Mouse (Mus musculus) lung, embryonic 16.5 days (tissue): ENCODE measurements around the gene Cd300a. TPM values are rescaled to one million over a fixed set of nuclear protein-coding genes. Genes with fewer than 3 reads are reported as not detected.

Experiments used
- ATAC-seq: fragments of 200-750 bp; cut with Nextera tagmentation; 2 replicates; pipeline ENCODE4 v1.8.0; 2017; ENCODE audit warnings: low read depth, mild to moderate bottlenecking, moderate library complexity
- H3K27ac ChIP-seq: fragments of 300-500 bp; sonication (generic); 2 replicates; pipeline ENCODE4 v1.5.1; 2014; ENCODE audit warnings: mild to moderate bottlenecking, control low read depth, low read length
- H3K27me3 ChIP-seq: fragments of 300-500 bp; sonication (generic); 2 replicates; pipeline ENCODE4 v1.6.1; 2014; ENCODE audit warnings: low read depth, low read length, mixed read lengths; ENCODE audit not compliant: control insufficient read depth, insufficient read depth
- H3K36me3 ChIP-seq: fragments of 300-500 bp; sonication (generic); 2 replicates; pipeline ENCODE4 v1.6.1; 2014; ENCODE audit warnings: low read length; ENCODE audit not compliant: control insufficient read depth, insufficient read depth
- H3K4me1 ChIP-seq: fragments of 300-500 bp; sonication (generic); replicated peaks from 2 replicates; pipeline ENCODE4 v1.6.1; 2014; ENCODE audit warnings: low read length, mixed read lengths; ENCODE audit not compliant: control insufficient read depth, insufficient read depth
- H3K4me2 ChIP-seq: fragments of 300-500 bp; sonication (generic); 2 replicates; pipeline ENCODE4 v1.6.1; 2014; ENCODE audit warnings: low read depth, low read length, control low read depth
- H3K4me3 ChIP-seq: fragments of 300-500 bp; sonication (generic); 2 replicates; pipeline ENCODE4 v1.5.1; 2014; ENCODE audit warnings: mild to moderate bottlenecking, low read length, control low read depth
- H3K9ac ChIP-seq: fragments of 300-500 bp; sonication (generic); 2 replicates; pipeline ENCODE4 v1.6.1; 2014; ENCODE audit warnings: low read length, control low read depth
- H3K9me3 ChIP-seq: fragments of 300-500 bp; sonication (generic); 2 replicates; pipeline ENCODE4 v1.6.1; 2016; ENCODE audit warnings: low read length; ENCODE audit not compliant: control insufficient read depth
- WGBS: fragments of 180-500 bp; shearing (Covaris S2); extraction: QIAGEN DNeasy Blood & Tissue Kit; methylation state at CpG from one replicate; pipeline ENCODE4 v1.1.7; 2014; 5-methylcytosine and 5-hydroxymethylcytosine counted together
- polyA plus RNA-seq: library from polyadenylated mRNA; unstranded; fragments of >200 nt; fragmentation: Nextera tagmentation; extraction: Ambion mirVana; gene quantifications from 2 replicates; pipeline ENCODE4 v1.2.1, GENCODE M21; 2015

Gene Cd300a
- polyA plus RNA-seq, 1 experiment from 2014 or later = 1.7 TPM

DNA sequence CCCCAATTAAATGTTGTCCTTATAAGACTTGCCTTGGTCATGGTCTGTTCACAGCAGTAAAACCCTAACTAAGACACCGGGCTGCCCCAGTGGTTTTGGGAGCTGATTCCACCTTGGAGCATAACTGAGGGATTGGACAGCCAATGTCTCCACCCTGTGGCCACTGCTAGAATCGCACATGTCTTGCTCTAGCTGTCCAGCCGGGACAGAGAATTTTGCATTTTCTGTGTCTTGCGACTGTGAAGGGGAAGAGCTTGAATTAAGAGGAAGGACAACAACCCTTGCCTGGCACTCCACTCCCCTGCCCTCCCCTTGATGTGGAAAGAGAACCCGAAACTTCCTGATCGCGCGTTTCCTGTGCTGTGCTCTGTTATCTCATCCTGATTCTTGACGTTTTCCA is 23.0 kb downstream of the Cd300a start:
- WGBS = 7% methylated on average over 9 of the region's 9 CpGs
- H3K4me1 ChIP-seq = no peaks in the 10 kb centered on the region

DNA sequence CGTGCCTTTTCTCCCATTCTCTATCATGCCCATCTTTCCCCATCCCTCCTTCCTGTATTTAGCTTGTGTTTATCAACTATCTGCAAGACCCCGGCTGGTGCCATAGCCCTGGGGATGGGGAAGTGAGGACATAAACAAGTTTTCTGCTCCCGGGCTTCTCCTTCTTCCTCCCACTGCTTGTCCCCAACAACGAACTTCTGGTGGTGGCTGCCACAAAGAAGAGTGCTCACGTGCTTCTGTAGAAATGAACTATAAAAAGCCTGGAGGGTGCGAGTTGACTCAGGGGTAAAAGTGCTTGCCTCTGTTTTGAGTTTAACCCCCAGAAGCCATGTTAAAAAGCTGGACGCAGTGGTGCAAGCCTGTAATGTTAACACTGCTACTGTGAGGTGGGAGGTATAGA is 25.1 kb downstream of the Cd300a start:
- H3K27me3 ChIP-seq = no peaks in the 10 kb centered on the region

More for the DNA sequence above, 23.0 kb downstream of the Cd300a start:
- Histone ChIP-seq H3K9me3 (no peaks in the 10 kb centered on the region), H3K4me3 (no peak overlapping the region), H3K36me3 (no peaks in the 10 kb centered on the region), H3K27me3 (no peaks in the 10 kb centered on the region), H3K27ac (no peak overlapping the region), H3K4me2 (no peak overlapping the region), H3K9ac (no peak overlapping the region)
- peak; percentile 67 for ATAC-seq

GRCm38 (mm10) chr11:114917120-114917519 is 27.3 kb downstream of the Cd300a start:
- Histone ChIP-seq H3K36me3 (no peaks in the 10 kb centered on the region), H3K4me2 (no peak overlapping the region), H3K27me3 (no peaks in the 10 kb centered on the region), H3K27ac (no peak overlapping the region), H3K9me3 (0 out of 2 replicates have a peak, but pooled peaks cover 2% of the 10 kb centered on the region), H3K4me1 (no peaks in the 10 kb centered on the region), H3K4me3 (no peak overlapping the region), H3K9ac (no peak overlapping the region)
- no peak for ATAC-seq
- 57% methylated on average over 6 of the region's 6 CpGs for WGBS

More for the DNA sequence above, 25.1 kb downstream of the Cd300a start:
- Histone ChIP-seq H3K9ac (no peak overlapping the region), H3K4me1 (no peaks in the 10 kb centered on the region), H3K9me3 (0 out of 2 replicates have a peak, but pooled peaks cover 2% of the 10 kb centered on the region), H3K4me3 (no peak overlapping the region), H3K4me2 (no peak overlapping the region), H3K36me3 (no peaks in the 10 kb centered on the region), H3K27ac (no peak overlapping the region)
- no peak for ATAC-seq
- WGBS = 21% methylated on average over 7 of the region's 7 CpGs

GRCm38 (mm10) chr11:114922439-114922838 is 32.6 kb downstream of the Cd300a start:
- no peaks in the 10 kb centered on the region for H3K27me3 ChIP-seq
- no peak for ATAC-seq
- peaks cover 4% of the 10 kb centered on the region; the same call in 1 of the 2 replicates for H3K9me3 ChIP-seq
- no peak overlapping the region for H3K9ac ChIP-seq
- H3K4me3 ChIP-seq = no peak overlapping the region
- no peak overlapping the region for H3K27ac ChIP-seq
- H3K4me1 ChIP-seq = no peaks in the 10 kb centered on the region
- H3K36me3 ChIP-seq = no peaks in the 10 kb centered on the region
- H3K4me2 ChIP-seq = no peak overlapping the region
- 77% methylated on average over 4 of the region's 4 CpGs for WGBS

DNA sequence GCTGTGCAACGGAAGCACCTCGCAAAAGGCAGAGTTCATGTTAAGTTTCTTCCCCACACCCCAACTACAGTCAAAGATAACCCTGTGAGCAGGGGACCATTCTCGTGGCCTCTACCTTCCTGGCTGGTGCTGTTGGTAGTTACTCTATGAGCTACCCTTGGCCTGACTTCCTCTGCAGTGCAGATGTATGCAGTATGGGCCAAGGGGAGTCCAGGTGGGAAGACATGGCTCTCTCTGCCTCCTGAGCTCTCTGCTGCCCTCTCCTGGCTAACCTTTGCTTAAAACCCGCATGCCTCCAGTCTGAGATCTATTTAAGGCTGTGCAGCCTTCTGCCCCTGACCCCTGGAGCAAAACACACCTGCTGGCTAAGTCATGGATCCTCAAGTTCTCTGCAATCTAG is 34.1 kb downstream of the Cd300a start:
- no peak overlapping the region for H3K4me3 ChIP-seq
- 68% methylated on average over 4 of the region's 4 CpGs for WGBS

DNA sequence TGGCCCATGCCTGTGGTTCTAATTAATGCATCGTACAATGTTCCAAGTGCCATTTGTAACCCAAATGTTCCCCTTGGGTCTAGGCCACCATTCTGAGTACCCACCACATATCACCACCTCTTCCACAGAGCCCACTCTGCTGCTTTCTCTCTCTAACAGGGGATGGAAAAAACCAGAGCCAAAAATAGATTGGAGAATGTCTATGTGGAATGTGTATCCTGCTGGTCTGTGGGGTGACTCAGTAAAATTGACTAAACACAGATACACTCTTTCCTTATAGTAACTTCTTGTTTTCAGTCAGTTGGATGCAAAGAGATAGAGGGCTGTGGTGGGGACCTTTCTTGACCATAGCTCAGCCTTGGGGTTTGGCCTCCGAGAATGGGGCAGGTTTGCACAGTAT is 39.7 kb downstream of the Cd300a start:
- Histone ChIP-seq H3K36me3 (no peaks in the 10 kb centered on the region), H3K27ac (no peak overlapping the region), H3K4me3 (no peak overlapping the region), H3K27me3 (no peaks in the 10 kb centered on the region), H3K4me1 (no peaks in the 10 kb centered on the region), H3K9ac (no peak overlapping the region), H3K4me2 (no peak overlapping the region), H3K9me3 (no peaks in the 10 kb centered on the region)
- no peak for ATAC-seq
- 86% methylated on average over 2 of the region's 2 CpGs for WGBS

More for the DNA sequence above, 34.1 kb downstream of the Cd300a start:
- Histone ChIP-seq H3K9me3 (peaks cover 4% of the 10 kb centered on the region; the same call in 1 of the 2 replicates), H3K9ac (no peak overlapping the region), H3K27ac (no peak overlapping the region), H3K4me1 (no peaks in the 10 kb centered on the region), H3K4me2 (no peak overlapping the region), H3K27me3 (no peaks in the 10 kb centered on the region), H3K36me3 (no peaks in the 10 kb centered on the region)
- ATAC-seq = no peak

DNA sequence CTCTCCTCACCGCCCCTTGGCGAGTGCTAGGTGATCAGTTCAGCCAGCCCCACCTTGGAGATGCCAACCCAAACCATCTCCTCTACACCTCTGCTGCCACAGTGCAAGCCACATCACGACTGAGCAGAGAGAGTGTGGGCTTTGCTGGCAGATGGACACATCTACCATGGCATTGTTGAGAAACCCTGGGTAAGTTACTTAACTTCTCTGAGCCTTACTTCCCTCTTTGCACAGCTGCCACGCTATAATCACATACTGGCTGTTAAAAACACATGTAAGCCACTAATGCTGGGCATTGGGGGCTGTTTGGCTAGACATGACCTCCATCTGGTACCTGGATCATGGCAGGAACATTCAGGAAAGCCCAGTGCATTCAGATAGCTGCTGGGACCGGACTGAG is 41.2 kb downstream of the Cd300a start:
- H3K9me3 ChIP-seq = no peaks in the 10 kb centered on the region
- 69% methylated on average over 5 of the region's 5 CpGs for WGBS
- ATAC-seq = no peak

DNA sequence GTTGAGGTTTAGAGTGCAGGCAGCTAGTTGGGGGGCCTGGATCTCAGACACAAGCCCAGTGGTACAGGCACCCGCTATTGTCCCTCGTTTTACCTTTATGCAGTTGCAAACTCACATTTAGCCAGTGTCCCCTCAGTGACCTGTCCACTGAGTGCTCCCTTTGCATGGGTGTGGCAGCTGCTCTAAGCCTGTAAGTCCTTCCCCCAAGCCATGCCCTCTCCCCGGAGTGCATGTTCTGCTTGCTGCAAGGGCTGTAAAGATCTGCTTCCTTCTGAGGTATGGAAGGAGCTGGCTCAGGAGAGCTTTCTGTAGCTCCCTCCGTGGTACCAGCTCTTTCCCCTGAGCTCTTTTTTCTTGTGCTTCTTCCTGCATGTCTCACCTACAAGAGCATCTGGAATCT is 43.8 kb downstream of the Cd300a start:
- H3K27me3 ChIP-seq = no peaks in the 10 kb centered on the region
- 67% methylated on average over 4 of the region's 4 CpGs for WGBS
- H3K27ac ChIP-seq = no peak overlapping the region
- H3K9ac ChIP-seq = no peak overlapping the region
- no peaks in the 10 kb centered on the region for H3K9me3 ChIP-seq
- H3K4me3 ChIP-seq = no peak overlapping the region
- no peak overlapping the region for H3K4me2 ChIP-seq
- no peaks in the 10 kb centered on the region for H3K36me3 ChIP-seq
- H3K4me1 ChIP-seq = no peaks in the 10 kb centered on the region
- ATAC-seq = no peak

More for the DNA sequence above, 41.2 kb downstream of the Cd300a start:
- Histone ChIP-seq H3K27ac (no peak overlapping the region), H3K4me1 (no peaks in the 10 kb centered on the region), H3K4me2 (no peak overlapping the region), H3K4me3 (no peak overlapping the region), H3K27me3 (no peaks in the 10 kb centered on the region), H3K36me3 (no peaks in the 10 kb centered on the region), H3K9ac (no peak overlapping the region)

- Histone ChIP-seq H3K9ac (no peak within 1 kb of the TSS), H3K4me3 (no peak within 1 kb of the TSS), H3K27ac (no peak within 1 kb of the TSS), H3K4me1 (no peaks in the 10 kb centered on the region), H3K9me3 (no peaks in the 10 kb centered on the region), H3K4me2 (no peak within 1 kb of the TSS), H3K36me3 (no peaks in the 10 kb centered on the region), H3K27me3 (no peaks in the 10 kb centered on the region)
- ATAC-seq = no peak
- 45% methylated on average over 6 of the region's 6 CpGs for WGBS
These were observed 44.3 kb downstream of the Cd300a start, which contains the start of gene Cd300lb for GRCm38 (mm10) chr11:114934144-114934543. Gene Cd300lb, minus strand, starts transcription at chr11:114934386.
